Mouse (Mus musculus) forebrain, embryonic 15.5 days (tissue): Measurements from ENCODE around the gene Astn2. TPM values are rescaled to one million over a fixed set of nuclear protein-coding genes. Genes with fewer than 3 reads are reported as not detected.

Experiments used
- ATAC-seq: fragments of 200-750 bp; cut with Nextera tagmentation; replicated peaks from 2 replicates; pipeline ENCODE4 v1.8.0; 2017; ENCODE audit warnings: mild to moderate bottlenecking, moderate TSS enrichment, moderate library complexity
- H3K27ac ChIP-seq: fragments of 300-500 bp; sonication (generic); replicated peaks from 2 replicates; pipeline ENCODE4 v1.5.1; 2015; ENCODE audit warnings: mild to moderate bottlenecking, inconsistent platforms
- H3K27me3 ChIP-seq: fragments of 300-500 bp; sonication (generic); 2 replicates; pipeline ENCODE4 v1.6.1; 2015; ENCODE audit warnings: inconsistent platforms
- H3K36me3 ChIP-seq: fragments of 300-500 bp; sonication (generic); 2 replicates; pipeline ENCODE4 v1.6.1; 2015; ENCODE audit warnings: mild to moderate bottlenecking, inconsistent platforms
- H3K4me1 ChIP-seq: fragments of 300-500 bp; sonication (generic); 2 replicates; pipeline ENCODE4 v1.6.1; 2015; ENCODE audit warnings: inconsistent platforms
- H3K4me2 ChIP-seq: fragments of 300-500 bp; sonication (generic); replicated peaks from 2 replicates; pipeline ENCODE4 v1.6.1; 2015; ENCODE audit warnings: mild to moderate bottlenecking, inconsistent platforms
- H3K4me3 ChIP-seq: fragments of 300-500 bp; sonication (generic); 2 replicates; pipeline ENCODE4 v1.5.1; 2015; ENCODE audit warnings: mild to moderate bottlenecking, inconsistent platforms
- H3K9ac ChIP-seq: fragments of 300-500 bp; sonication (generic); replicated peaks from 2 replicates; pipeline ENCODE4 v1.6.1; 2015; ENCODE audit warnings: mild to moderate bottlenecking, inconsistent platforms
- H3K9me3 ChIP-seq: fragments of 300-500 bp; sonication (generic); 2 replicates; pipeline ENCODE4 v1.6.1; 2016; ENCODE audit warnings: inconsistent platforms
- WGBS: fragments of 180-500 bp; shearing (Covaris S2); methylation state at CpG from one replicate; pipeline ENCODE4 v1.1.7; 2015; ENCODE audit warnings: mixed read lengths; 5-methylcytosine and 5-hydroxymethylcytosine counted together
- polyA plus RNA-seq: library from polyadenylated mRNA; unstranded; fragments of >200 nt; fragmentation: Nextera tagmentation; extraction: Ambion mirVana; gene quantifications from 2 replicates; pipeline ENCODE4 v1.2.1, GENCODE M21; 2015

Gene Astn2
- polyA plus RNA-seq, 1 experiment from 2014 or later = 1.4 TPM

DNA sequence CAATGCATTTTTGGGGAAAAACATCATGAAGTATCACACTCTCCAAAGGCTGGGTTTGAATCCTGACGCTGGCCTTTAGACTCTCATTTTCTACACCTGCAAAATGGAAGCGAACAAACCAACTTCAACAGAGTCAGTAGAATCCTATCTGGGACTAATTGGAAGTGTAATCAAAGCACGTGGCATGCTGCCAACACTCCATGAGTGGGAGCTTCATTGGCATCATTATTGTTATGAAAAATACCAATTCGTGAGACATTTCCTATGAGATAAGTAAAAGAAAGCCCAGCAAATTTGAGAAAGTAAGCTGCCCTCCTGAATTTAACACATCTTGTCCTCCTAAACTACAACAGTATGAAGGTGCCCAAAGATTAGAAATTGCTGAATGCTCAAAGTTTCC is 955.2 kb downstream of the Astn2 start:
- Histone ChIP-seq H3K27me3 (no peaks in the 10 kb centered on the region), H3K9me3 (no peaks in the 10 kb centered on the region), H3K4me3 (no peak overlapping the region), H3K4me1 (no peaks in the 10 kb centered on the region), H3K4me2 (no peak overlapping the region), H3K27ac (no peak overlapping the region), H3K9ac (no peak overlapping the region), H3K36me3 (no peaks in the 10 kb centered on the region)
- ATAC-seq = no peak
- 43% methylated on average over 4 of the region's 4 CpGs for WGBS

GRCm38 (mm10) chr4:65441746-65442145 is 962.7 kb downstream of the Astn2 start:
- Histone ChIP-seq H3K4me1 (no peaks in the 10 kb centered on the region), H3K27ac (no peak overlapping the region), H3K4me2 (no peak overlapping the region), H3K4me3 (no peak overlapping the region), H3K36me3 (no peaks in the 10 kb centered on the region), H3K9me3 (no peaks in the 10 kb centered on the region), H3K9ac (no peak overlapping the region), H3K27me3 (no peaks in the 10 kb centered on the region)
- 78% methylated on average over 4 of the region's 4 CpGs for WGBS
- no peak for ATAC-seq

DNA sequence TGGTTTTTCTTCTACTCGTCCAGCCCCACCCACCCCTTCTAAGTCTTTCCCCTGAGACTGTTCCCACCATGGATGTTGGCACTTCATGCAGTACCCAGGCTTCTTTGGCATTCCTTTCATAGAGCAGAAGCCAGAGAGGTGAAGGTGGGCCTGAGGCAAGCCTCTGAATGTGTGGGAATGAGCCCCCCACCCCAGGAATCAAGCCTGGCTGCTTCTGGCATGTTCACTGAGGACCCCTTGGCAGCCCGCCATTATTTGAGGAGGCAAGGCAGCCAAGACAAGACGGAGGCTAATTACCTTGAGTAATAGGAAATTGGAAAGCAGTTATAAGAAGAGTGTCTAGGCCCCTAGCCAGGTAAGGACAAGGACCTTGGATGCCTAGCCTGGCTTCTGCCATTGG is 973.6 kb downstream of the Astn2 start:
- no peak overlapping the region for H3K9ac ChIP-seq
- no peak overlapping the region for H3K4me2 ChIP-seq
- peaks cover 4% of the 10 kb centered on the region; the same call in 1 of the 2 replicates for H3K4me1 ChIP-seq
- H3K9me3 ChIP-seq = no peaks in the 10 kb centered on the region
- H3K36me3 ChIP-seq = no peaks in the 10 kb centered on the region
- no peak overlapping the region for H3K27ac ChIP-seq
- H3K4me3 ChIP-seq = no peak overlapping the region
- ATAC-seq = peak; percentile 78
- WGBS = 23% methylated on average over 3 of the region's 3 CpGs
- no peaks in the 10 kb centered on the region for H3K27me3 ChIP-seq

GRCm38 (mm10) chr4:65427480-65427879 is 976.9 kb downstream of the Astn2 start:
- WGBS = 93% methylated on average over 3 of the region's 3 CpGs

DNA sequence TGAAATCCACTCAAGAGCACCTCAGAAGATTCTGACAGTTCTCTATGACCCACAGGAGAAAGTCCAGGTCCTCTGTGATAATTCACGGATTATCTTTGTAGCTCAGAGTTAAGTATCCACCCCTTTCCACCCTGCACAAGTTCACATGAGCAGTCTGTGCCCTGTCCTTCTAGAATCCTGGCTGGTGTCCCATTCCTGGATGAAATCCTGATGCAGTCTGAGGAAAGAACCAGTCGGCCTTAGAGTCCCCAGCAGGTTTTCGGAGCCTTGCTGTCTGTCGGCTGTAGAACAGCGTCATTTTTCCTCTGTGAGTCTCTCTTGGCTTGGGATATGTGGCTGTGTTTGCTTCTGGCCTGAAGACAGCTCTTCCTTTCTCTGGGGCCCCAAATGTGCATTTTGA is 978.0 kb downstream of the Astn2 start:
- ATAC-seq = no peak
- whole genome bisulfite sequencing = 87% methylated on average over 5 of the region's 5 CpGs

More at GRCm38 (mm10) chr4:65427480-65427879, 976.9 kb downstream of the Astn2 start:
- H3K9me3 ChIP-seq = no peaks in the 10 kb centered on the region
- H3K4me3 ChIP-seq = no peak overlapping the region
- H3K36me3 ChIP-seq = no peaks in the 10 kb centered on the region
- no peak overlapping the region for H3K4me2 ChIP-seq
- no peaks in the 10 kb centered on the region for H3K27me3 ChIP-seq
- H3K9ac ChIP-seq = no peak overlapping the region
- H3K27ac ChIP-seq = no peak overlapping the region
- H3K4me1 ChIP-seq = peaks cover 4% of the 10 kb centered on the region; the same call in 1 of the 2 replicates
- no peak for ATAC-seq

DNA sequence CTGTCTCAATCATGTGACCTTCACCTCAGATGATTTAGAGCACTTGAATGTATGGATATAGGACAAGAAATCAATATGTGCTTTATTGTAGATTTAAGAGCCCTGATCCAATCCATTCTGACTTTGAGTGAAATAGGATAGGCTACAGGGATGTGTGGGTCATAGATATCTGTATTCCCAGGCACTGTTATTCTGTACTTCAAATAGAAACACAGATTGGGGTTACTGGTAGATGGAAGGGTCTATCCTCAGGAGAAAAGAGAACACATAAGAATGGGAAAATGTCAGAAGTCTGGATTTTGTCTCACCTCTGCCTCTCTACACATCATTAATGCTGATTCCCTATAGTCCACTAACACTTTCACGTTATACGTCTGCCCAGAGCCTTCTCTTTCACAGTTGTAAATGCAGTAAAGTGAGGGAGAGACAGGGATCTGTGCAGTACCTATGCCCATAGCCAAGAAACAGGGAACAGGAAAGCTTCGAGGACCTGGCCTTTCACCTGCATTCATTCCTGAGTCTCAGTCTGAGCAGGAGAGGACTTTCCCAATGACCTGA is 981.3 kb downstream of the Astn2 start:
- Histone ChIP-seq H3K27ac (no peak overlapping the region), H3K36me3 (no peaks in the 10 kb centered on the region), H3K9me3 (no peaks in the 10 kb centered on the region), H3K4me2 (no peak overlapping the region), H3K4me3 (no peak overlapping the region), H3K4me1 (peaks cover 5% of the 10 kb centered on the region), H3K9ac (no peak overlapping the region), H3K27me3 (no peaks in the 10 kb centered on the region)
- ATAC-seq = no peak
- WGBS = 93% methylated on average over 3 of the region's 3 CpGs

More for the DNA sequence above, 978.0 kb downstream of the Astn2 start:
- Histone ChIP-seq H3K4me1 (peaks cover 4% of the 10 kb centered on the region; the same call in 1 of the 2 replicates), H3K4me2 (no peak overlapping the region), H3K36me3 (no peaks in the 10 kb centered on the region), H3K27ac (no peak overlapping the region), H3K9ac (no peak overlapping the region), H3K4me3 (no peak overlapping the region), H3K27me3 (no peaks in the 10 kb centered on the region), H3K9me3 (no peaks in the 10 kb centered on the region)

DNA sequence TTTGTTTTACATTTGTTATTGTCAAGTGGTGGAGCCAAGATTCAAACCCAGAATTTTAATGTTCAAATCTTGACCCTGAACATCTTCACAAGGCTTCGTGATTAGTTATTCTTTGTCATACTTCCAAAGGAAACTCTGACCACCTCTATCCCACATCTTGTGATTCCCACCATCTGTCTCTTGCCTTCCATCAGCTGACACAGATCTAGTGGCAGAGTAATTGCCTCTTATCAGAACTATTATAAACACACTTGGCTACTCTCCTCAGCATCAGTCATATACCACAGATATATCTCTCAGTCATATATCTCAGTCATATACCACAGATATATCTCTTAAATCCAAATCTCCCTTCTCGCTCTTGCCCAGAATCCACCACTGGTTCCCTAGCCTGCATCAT is 983.1 kb downstream of the Astn2 start:
- no peaks in the 10 kb centered on the region for H3K27me3 ChIP-seq
- no peak overlapping the region for H3K27ac ChIP-seq
- no peak for ATAC-seq
- WGBS = 80% methylated on average over 2 of the region's 2 CpGs
- H3K4me3 ChIP-seq = no peak overlapping the region
- peaks cover 5% of the 10 kb centered on the region for H3K4me1 ChIP-seq
- H3K9ac ChIP-seq = no peak overlapping the region
- no peaks in the 10 kb centered on the region for H3K36me3 ChIP-seq
- H3K4me2 ChIP-seq = no peak overlapping the region
- no peaks in the 10 kb centered on the region for H3K9me3 ChIP-seq

- WGBS = 2% methylated on average over 3 of the region's 3 CpGs
- H3K9me3 ChIP-seq = no peaks in the 10 kb centered on the region
- peak; percentile 61; the same call in 1 of the 2 replicates for ATAC-seq
- no peak overlapping the region for H3K9ac ChIP-seq
- no peaks in the 10 kb centered on the region for H3K36me3 ChIP-seq
- no peak overlapping the region for H3K4me3 ChIP-seq
- H3K4me2 ChIP-seq = no peak overlapping the region
- H3K27me3 ChIP-seq = no peaks in the 10 kb centered on the region
- peaks cover 5% of the 10 kb centered on the region for H3K4me1 ChIP-seq
- no peak overlapping the region for H3K27ac ChIP-seq
These were observed 983.9 kb downstream of the Astn2 start for GRCm38 (mm10) chr4:65420511-65420931.

DNA sequence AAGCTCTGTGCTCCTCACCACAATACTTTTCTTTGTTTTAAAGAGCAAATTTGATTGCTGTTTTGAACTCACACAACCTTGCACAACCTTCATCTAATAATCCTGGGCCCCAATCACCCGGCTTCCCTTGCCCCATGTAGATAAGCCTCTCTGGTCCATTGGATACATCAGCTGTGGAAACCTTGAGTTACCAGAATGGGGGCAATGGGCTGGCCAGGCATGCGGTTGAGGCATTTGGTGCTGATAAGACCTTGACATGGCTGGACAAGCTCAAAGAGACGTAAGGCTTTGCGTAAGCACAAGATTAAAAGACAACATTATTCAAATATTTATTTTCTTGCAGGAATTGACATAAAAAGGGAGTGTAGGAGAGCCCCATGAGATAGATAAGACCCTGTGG is 988.9 kb downstream of the Astn2 start:
- Histone ChIP-seq H3K9ac (no peak overlapping the region), H3K27me3 (no peaks in the 10 kb centered on the region), H3K36me3 (no peaks in the 10 kb centered on the region), H3K4me2 (no peak overlapping the region), H3K4me3 (no peak overlapping the region), H3K9me3 (no peaks in the 10 kb centered on the region), H3K4me1 (peaks cover 3% of the 10 kb centered on the region), H3K27ac (no peak overlapping the region)
- 94% methylated on average over 4 of the region's 4 CpGs for WGBS
- no peak for ATAC-seq

- WGBS = 66% methylated on average over 6 of the region's 6 CpGs
- Histone ChIP-seq H3K4me1 (no peaks in the 10 kb centered on the region), H3K27me3 (no peaks in the 10 kb centered on the region), H3K36me3 (no peaks in the 10 kb centered on the region), H3K4me2 (no peak overlapping the region), H3K4me3 (no peak overlapping the region), H3K9ac (no peak overlapping the region), H3K9me3 (no peaks in the 10 kb centered on the region), H3K27ac (no peak overlapping the region)
- no peak for ATAC-seq
These were observed 1001.4 kb downstream of the Astn2 start for GRCm38 (mm10) chr4:65402836-65403634.

GRCm38 (mm10) chr4:65402286-65402685 is 1002.1 kb downstream of the Astn2 start:
- ATAC-seq = no peak
- H3K9me3 ChIP-seq = no peaks in the 10 kb centered on the region
- H3K4me3 ChIP-seq = no peak overlapping the region
- H3K36me3 ChIP-seq = no peaks in the 10 kb centered on the region
- H3K4me1 ChIP-seq = no peaks in the 10 kb centered on the region
- no peak overlapping the region for H3K4me2 ChIP-seq
- H3K27ac ChIP-seq = no peak overlapping the region
- 93% methylated on average over 5 of the region's 5 CpGs for WGBS
- H3K9ac ChIP-seq = no peak overlapping the region
- H3K27me3 ChIP-seq = no peaks in the 10 kb centered on the region

GRCm38 (mm10) chr4:65399457-65399856 is 1005.0 kb downstream of the Astn2 start:
- ATAC-seq = no peak
- WGBS = 94% methylated on average over 4 of the region's 4 CpGs
- Histone ChIP-seq H3K4me3 (no peak overlapping the region), H3K27me3 (no peaks in the 10 kb centered on the region), H3K9me3 (no peaks in the 10 kb centered on the region), H3K4me2 (no peak overlapping the region), H3K27ac (no peak overlapping the region), H3K36me3 (no peaks in the 10 kb centered on the region), H3K9ac (no peak overlapping the region), H3K4me1 (no peaks in the 10 kb centered on the region)
